Mouse (Mus musculus): ENCODE results near the gene Styk1. TPM values are rescaled to one million over a fixed set of nuclear protein-coding genes. Genes with fewer than 3 reads are reported as not detected.

The Styk1 gene
- total and polyA plus RNA-seq, 2 experiments from 2014 or later = 0.15 to 0.52 TPM

- Histone ChIP-seq H3K4me1 (ENCODE audit: control insufficient read depth, insufficient read depth) (no peaks in the 10 kb centered on the region), H3K27me3 (ENCODE audit: control insufficient read depth, insufficient read depth, low read length) (no peaks in the 10 kb centered on the region), H3K9ac (replicated peaks; ENCODE audit: low read depth, low read length) (no peak overlapping the region), H3K4me3 (ENCODE audit: low read depth, low read length) (no peak overlapping the region), H3K36me3 (replicated peaks; ENCODE audit: control insufficient read depth, insufficient read depth, low read length) (no peaks in the 10 kb centered on the region), H3K9me3 (replicated peaks; ENCODE audit: control insufficient read depth, low read length) (no peaks in the 10 kb centered on the region), H3K27ac (ENCODE audit: low read depth) (no peak overlapping the region), H3K4me2 (ENCODE audit: low read depth, low read length) (no peak overlapping the region)
- ATAC-seq (ENCODE audit: insufficient read depth, low read depth) (no peak), DNase-seq (ENCODE audit: low spot score) (no peak)
- 53% methylated on average over 4 of the region's 4 CpGs for WGBS
- no peak for TF ChIP-seq EP300 (IDR thresholded peaks at IDR 0.05; ENCODE audit: low read depth)
- no peak for TF ChIP-seq CTCF (IDR thresholded peaks at IDR 0.05; ENCODE audit: low read depth)
Observed at GRCm38 (mm10) chr6:131393873-131394660, 40.7 kb upstream of the Styk1 start.

GRCm38 (mm10) chr6:131388040-131389021 is 34.9 kb upstream of the Styk1 start, which contains the start of gene Ybx3:
Gene Ybx3, minus strand, starts transcription at chr6:131388476.
- ATAC-seq (ENCODE audit: insufficient read depth, low read depth) (peak; percentile 93), DNase-seq (ENCODE audit: low spot score) (peak; percentile 86)
- TF ChIP-seq EP300 (IDR thresholded peaks at IDR 0.05; ENCODE audit: low read depth) (no peak), CTCF (IDR thresholded peaks at IDR 0.05; ENCODE audit: low read depth) (no peak)
- Histone ChIP-seq H3K27me3 (ENCODE audit: control insufficient read depth, insufficient read depth, low read length) (no peaks in the 10 kb centered on the region), H3K4me3 (ENCODE audit: low read depth, low read length) (peak within 1 kb of the TSS; percentile 73), H3K36me3 (replicated peaks; ENCODE audit: control insufficient read depth, insufficient read depth, low read length) (no peaks in the 10 kb centered on the region), H3K9ac (replicated peaks; ENCODE audit: low read depth, low read length) (peak within 1 kb of the TSS; percentile 95), H3K27ac (ENCODE audit: low read depth) (peak within 1 kb of the TSS; percentile 95), H3K9me3 (replicated peaks; ENCODE audit: control insufficient read depth, low read length) (no peaks in the 10 kb centered on the region), H3K4me2 (ENCODE audit: low read depth, low read length) (peak within 1 kb of the TSS; percentile 88), H3K4me1 (ENCODE audit: control insufficient read depth, insufficient read depth) (peaks cover 12% of the 10 kb centered on the region; the same call in 1 of the 2 replicates)
- WGBS = under 1% methylated on average over 57 of the region's 107 CpGs

GRCm38 (mm10) chr6:131387221-131388039 is 34.0 kb upstream of the Styk1 start:
- ATAC-seq (ENCODE audit: insufficient read depth, low read depth) = peak; percentile 40
- H3K4me3 ChIP-seq (ENCODE audit: low read depth, low read length) = peak overlapping the region; percentile 73
- WGBS = under 1% methylated on average over 43 of the region's 43 CpGs

GRCm38 (mm10) chr6:131386416-131387019 is 33.1 kb upstream of the Styk1 start:
- Histone ChIP-seq H3K27me3 (ENCODE audit: control insufficient read depth, insufficient read depth, low read length) (no peaks in the 10 kb centered on the region), H3K36me3 (replicated peaks; ENCODE audit: control insufficient read depth, insufficient read depth, low read length) (no peaks in the 10 kb centered on the region; the same call in 1 of the 2 replicates), H3K4me2 (ENCODE audit: low read depth, low read length) (peak overlapping the region; percentile 88), H3K27ac (ENCODE audit: low read depth) (no peak overlapping the region; the same call in 1 of the 2 replicates), H3K9ac (replicated peaks; ENCODE audit: low read depth, low read length) (peak overlapping the region; percentile 95), H3K9me3 (replicated peaks; ENCODE audit: control insufficient read depth, low read length) (no peaks in the 10 kb centered on the region), H3K4me3 (ENCODE audit: low read depth, low read length) (peak overlapping the region; percentile 73), H3K4me1 (ENCODE audit: control insufficient read depth, insufficient read depth) (peaks cover 23% of the 10 kb centered on the region)
- WGBS = 37% methylated on average over 9 of the region's 9 CpGs
- TF ChIP-seq EP300 (IDR thresholded peaks at IDR 0.05; ENCODE audit: low read depth) = no peak
- TF ChIP-seq CTCF (IDR thresholded peaks at IDR 0.05; ENCODE audit: low read depth) = no peak
- ATAC-seq (ENCODE audit: insufficient read depth, low read depth) = no peak
- DNase-seq (ENCODE audit: low spot score) = no peak

More at GRCm38 (mm10) chr6:131387221-131388039, 34.0 kb upstream of the Styk1 start:
- Histone ChIP-seq H3K4me1 (ENCODE audit: control insufficient read depth, insufficient read depth) (peaks cover 21% of the 10 kb centered on the region), H3K9me3 (replicated peaks; ENCODE audit: control insufficient read depth, low read length) (no peaks in the 10 kb centered on the region), H3K4me2 (ENCODE audit: low read depth, low read length) (peak overlapping the region; percentile 88), H3K27me3 (ENCODE audit: control insufficient read depth, insufficient read depth, low read length) (no peaks in the 10 kb centered on the region), H3K36me3 (replicated peaks; ENCODE audit: control insufficient read depth, insufficient read depth, low read length) (no peaks in the 10 kb centered on the region), H3K9ac (replicated peaks; ENCODE audit: low read depth, low read length) (peak overlapping the region; percentile 95), H3K27ac (ENCODE audit: low read depth) (peak overlapping the region; percentile 95)
- no peak for TF ChIP-seq EP300 (IDR thresholded peaks at IDR 0.05; ENCODE audit: low read depth)
- TF ChIP-seq CTCF (IDR thresholded peaks at IDR 0.05; ENCODE audit: low read depth) = no peak
- DNase-seq (ENCODE audit: low spot score) = peak; percentile 44
